Mouse (Mus musculus) retina, embryonic 14.5 days (tissue): ENCODE results near the gene Myrip.

Source experiments
- DNase-seq: peaks from one replicate; pipeline ENCODE4 v3.0.0-alpha.2; 2015; ENCODE audit warnings: low spot score

The Myrip gene

GRCm38 (mm10) chr9:120338172-120338571, 36.9 kb downstream of the Myrip start:
- DNase-seq = no peak

GRCm38 (mm10) chr9:120339975-120340695, 38.8 kb downstream of the Myrip start:
- DNase-seq = no peak

GRCm38 (mm10) chr9:120343123-120343790, 41.9 kb downstream of the Myrip start:
- DNase-seq = no peak

- peak; percentile 9 for DNase-seq
These were observed 44.4 kb downstream of the Myrip start for GRCm38 (mm10) chr9:120345651-120346151.

- no peak for DNase-seq
These were observed 47.8 kb downstream of the Myrip start for GRCm38 (mm10) chr9:120349145-120349544.

- DNase-seq = no peak
These were observed 49.0 kb downstream of the Myrip start for GRCm38 (mm10) chr9:120350346-120350745.

GRCm38 (mm10) chr9:120351061-120351460, 49.7 kb downstream of the Myrip start:
- DNase-seq = no peak

GRCm38 (mm10) chr9:120351474-120351873, 50.2 kb downstream of the Myrip start:
- no peak for DNase-seq

- DNase-seq = no peak
These were observed 51.7 kb downstream of the Myrip start for GRCm38 (mm10) chr9:120353036-120353435.

GRCm38 (mm10) chr9:120353967-120354366, 52.7 kb downstream of the Myrip start:
- no peak for DNase-seq

GRCm38 (mm10) chr9:120354550-120355345, 53.4 kb downstream of the Myrip start:
- no peak for DNase-seq

- DNase-seq = no peak
These were observed 55.2 kb downstream of the Myrip start for GRCm38 (mm10) chr9:120356490-120356889.

- DNase-seq = no peak
These were observed 56.7 kb downstream of the Myrip start for GRCm38 (mm10) chr9:120358060-120358459.

- DNase-seq = no peak
These were observed 59.3 kb downstream of the Myrip start for GRCm38 (mm10) chr9:120360397-120361177.

- no peak for DNase-seq
These were observed 60.3 kb downstream of the Myrip start for GRCm38 (mm10) chr9:120361656-120362055.

GRCm38 (mm10) chr9:120362684-120363083, 61.4 kb downstream of the Myrip start:
- no peak for DNase-seq

- no peak for DNase-seq
These were observed 63.5 kb downstream of the Myrip start for GRCm38 (mm10) chr9:120364653-120365283.

GRCm38 (mm10) chr9:120367526-120367925, 66.2 kb downstream of the Myrip start:
- DNase-seq = no peak

GRCm38 (mm10) chr9:120371633-120372032, 70.3 kb downstream of the Myrip start:
- no peak for DNase-seq

GRCm38 (mm10) chr9:120372347-120372746, 71.0 kb downstream of the Myrip start:
- DNase-seq = no peak

- DNase-seq = peak; percentile 86
These were observed 76.4 kb downstream of the Myrip start for GRCm38 (mm10) chr9:120377726-120378125.
